Mouse (Mus musculus) lung, postnatal 0 days (tissue): ENCODE measurements at regions not wholly inside any gene's neighbourhood (a gene's known extent, or its start where the extent isn't known, plus 50 kb on each side); places are given as distances from the start of the nearest gene placed in this dataset.

Experiments used
- ATAC-seq: fragments of 200-750 bp; cut with Nextera tagmentation; 2 replicates; pipeline ENCODE4 v1.8.0; 2017; ENCODE audit warnings: moderate library complexity
- DNase-seq: peaks from one replicate; pipeline ENCODE4 v3.0.0-alpha.2; 2016; ENCODE audit warnings: low spot score
- H3K27ac ChIP-seq: fragments of 300-500 bp; sonication (generic); 2 replicates; pipeline ENCODE4 v1.5.1; 2014; ENCODE audit warnings: antibody characterized with exemption, mild to moderate bottlenecking, low read length, mixed read lengths
- H3K27me3 ChIP-seq: fragments of 300-500 bp; sonication (generic); replicated peaks from 2 replicates; pipeline ENCODE4 v1.6.1; 2014; ENCODE audit warnings: low read length, mixed read lengths; ENCODE audit not compliant: insufficient read depth
- H3K36me3 ChIP-seq: fragments of 300-500 bp; sonication (generic); 2 replicates; pipeline ENCODE4 v1.6.1; 2014; ENCODE audit warnings: low read length, mixed read lengths; ENCODE audit not compliant: insufficient read depth
- H3K4me1 ChIP-seq: fragments of 300-500 bp; sonication (generic); 2 replicates; pipeline ENCODE4 v1.6.1; 2014; ENCODE audit warnings: antibody characterized with exemption, low read depth, low read length, mixed read lengths; ENCODE audit not compliant: insufficient read depth
- H3K4me2 ChIP-seq: fragments of 300-500 bp; sonication (generic); replicated peaks from 2 replicates; pipeline ENCODE4 v1.6.1; 2014; ENCODE audit warnings: low read depth, mild to moderate bottlenecking, low read length, moderate library complexity, mixed read lengths
- H3K4me3 ChIP-seq: fragments of 300-500 bp; sonication (generic); 2 replicates; pipeline ENCODE4 v1.5.1; 2014; ENCODE audit warnings: low read depth, low read length
- H3K9ac ChIP-seq: fragments of 300-500 bp; sonication (generic); replicated peaks from 2 replicates; pipeline ENCODE4 v1.6.1; 2014; ENCODE audit warnings: low read depth, mild to moderate bottlenecking
- H3K9me3 ChIP-seq: fragments of 300-500 bp; sonication (generic); 2 replicates; pipeline ENCODE4 v1.6.1; 2016; ENCODE audit warnings: low read length, mixed read lengths
- CTCF ChIP-seq: IDR thresholded peaks from 2 replicates; pipeline ENCODE4 v1.5.1; 2016; ENCODE audit warnings: antibody characterized with exemption, mild to moderate bottlenecking
- EP300 ChIP-seq: IDR thresholded peaks from 2 replicates; pipeline ENCODE4 v1.6.1; 2016; ENCODE audit warnings: antibody characterized with exemption, mild to moderate bottlenecking, control low read depth
- WGBS: fragments of 180-500 bp; shearing (Covaris S2); extraction: QIAGEN DNeasy Blood & Tissue Kit; methylation state at CpG from one replicate; pipeline ENCODE4 v1.1.7; 2014; 5-methylcytosine and 5-hydroxymethylcytosine counted together

- Histone ChIP-seq H3K4me1 (no peaks in the 10 kb centered on the region), H3K27me3 (no peaks in the 10 kb centered on the region), H3K9ac (no peak overlapping the region), H3K27ac (no peak overlapping the region), H3K4me3 (no peak overlapping the region), H3K9me3 (no peaks in the 10 kb centered on the region), H3K36me3 (no peaks in the 10 kb centered on the region), H3K4me2 (no peak overlapping the region)
- 32% methylated on average over 5 of the region's 5 CpGs for WGBS
- DNase-seq = peak; percentile 8
- ATAC-seq = no peak; the same call in 1 of the 2 replicates
- TF ChIP-seq EP300 (no peak), CTCF (no peak)
Measured at GRCm38 (mm10) chr14:89844888-89845287, 1373.7 kb upstream of the Pcdh20 start.

- no peak overlapping the region for H3K9ac ChIP-seq
- DNase-seq (peak; percentile 32), ATAC-seq (no peak)
- no peaks in the 10 kb centered on the region for H3K36me3 ChIP-seq
- no peaks in the 10 kb centered on the region for H3K4me1 ChIP-seq
- no peaks in the 10 kb centered on the region for H3K27me3 ChIP-seq
- no peak overlapping the region for H3K27ac ChIP-seq
- no peak for TF ChIP-seq EP300
- TF ChIP-seq CTCF = no peak
- H3K9me3 ChIP-seq = no peaks in the 10 kb centered on the region
- peak overlapping the region; percentile 30 for H3K4me2 ChIP-seq
- no peak overlapping the region for H3K4me3 ChIP-seq
- WGBS = 27% methylated on average over 1 of the region's 1 CpGs
Measured at GRCm38 (mm10) chr14:89826731-89827130, 1355.5 kb upstream of the Pcdh20 start.

- Histone ChIP-seq H3K27me3 (no peaks in the 10 kb centered on the region), H3K4me2 (no peak overlapping the region), H3K9ac (no peak overlapping the region), H3K27ac (no peak overlapping the region), H3K36me3 (no peaks in the 10 kb centered on the region), H3K4me3 (no peak overlapping the region), H3K9me3 (no peaks in the 10 kb centered on the region), H3K4me1 (no peaks in the 10 kb centered on the region)
- no peak for ATAC-seq
- no peak for TF ChIP-seq EP300
- no peak for TF ChIP-seq CTCF
- DNase-seq = no peak
- WGBS = 71% methylated on average over 7 of the region's 7 CpGs
Measured at GRCm38 (mm10) chr14:89826001-89826400, 1354.8 kb upstream of the Pcdh20 start.

GRCm38 (mm10) chr14:89823436-89823835 lies 1352.2 kb upstream of the Pcdh20 start:
- Histone ChIP-seq H3K9me3 (no peaks in the 10 kb centered on the region), H3K27ac (no peak overlapping the region), H3K4me1 (no peaks in the 10 kb centered on the region), H3K36me3 (no peaks in the 10 kb centered on the region), H3K9ac (no peak overlapping the region), H3K27me3 (no peaks in the 10 kb centered on the region), H3K4me2 (no peak overlapping the region), H3K4me3 (no peak overlapping the region)
- ATAC-seq (no peak), DNase-seq (no peak)
- TF ChIP-seq CTCF = no peak
- TF ChIP-seq EP300 = no peak
- 43% methylated on average over 4 of the region's 4 CpGs for WGBS

- no peak overlapping the region for H3K4me2 ChIP-seq
Measured at GRCm38 (mm10) chr14:89822207-89822606, 1351.0 kb upstream of the Pcdh20 start.

GRCm38 (mm10) chr14:89806825-89807224 lies 1335.6 kb upstream of the Pcdh20 start:
- Histone ChIP-seq H3K4me3 (no peak overlapping the region), H3K4me1 (no peaks in the 10 kb centered on the region), H3K4me2 (no peak overlapping the region), H3K9ac (no peak overlapping the region), H3K27me3 (no peaks in the 10 kb centered on the region), H3K9me3 (no peaks in the 10 kb centered on the region), H3K36me3 (no peaks in the 10 kb centered on the region), H3K27ac (no peak overlapping the region)
- TF ChIP-seq EP300 = no peak
- no peak for TF ChIP-seq CTCF
- ATAC-seq (no peak), DNase-seq (no peak)
- 57% methylated on average over 1 of the region's 1 CpGs for WGBS

More at GRCm38 (mm10) chr14:89822207-89822606, 1351.0 kb upstream of the Pcdh20 start:
- Histone ChIP-seq H3K9me3 (no peaks in the 10 kb centered on the region), H3K9ac (no peak overlapping the region), H3K36me3 (no peaks in the 10 kb centered on the region), H3K27ac (no peak overlapping the region), H3K27me3 (no peaks in the 10 kb centered on the region), H3K4me1 (no peaks in the 10 kb centered on the region), H3K4me3 (no peak overlapping the region)
- TF ChIP-seq CTCF (no peak), EP300 (no peak)
- WGBS = 74% methylated on average over 5 of the region's 5 CpGs
- ATAC-seq = no peak
- DNase-seq = no peak

GRCm38 (mm10) chr14:89804677-89805234 lies 1333.6 kb upstream of the Pcdh20 start:
- Histone ChIP-seq H3K9me3 (no peaks in the 10 kb centered on the region), H3K4me1 (no peaks in the 10 kb centered on the region), H3K9ac (no peak overlapping the region), H3K27ac (no peak overlapping the region), H3K27me3 (no peaks in the 10 kb centered on the region), H3K4me2 (no peak overlapping the region), H3K4me3 (no peak overlapping the region), H3K36me3 (no peaks in the 10 kb centered on the region)
- TF ChIP-seq EP300 (no peak), CTCF (no peak)
- 60% methylated on average over 2 of the region's 2 CpGs for WGBS
- DNase-seq (no peak), ATAC-seq (no peak)
